Mouse (Mus musculus) E14TG2a.4 (cell line): ENCODE data around the gene Lrba.
A peak's percentile ranks its signal among the peaks of the same experiment; 100 is the strongest.

ENCODE experiments used
- H3K27me3 ChIP-seq: 2 replicates; pipeline ENCODE4 v1.6.1; 2014; ENCODE audit warnings: low read length, control low read depth; ENCODE audit not compliant: insufficient read depth
- H3K36me3 ChIP-seq: 2 replicates; pipeline ENCODE4 v1.6.1; 2014; ENCODE audit warnings: low read length, control low read depth; ENCODE audit not compliant: insufficient read depth
- H3K4me1 ChIP-seq: replicated peaks from 2 replicates; pipeline ENCODE4 v1.6.1; 2014; ENCODE audit warnings: low read depth, low read length, control low read depth
- H3K4me3 ChIP-seq: replicated peaks from 2 replicates; pipeline ENCODE4 v1.5.1; 2014; ENCODE audit warnings: mild to moderate bottlenecking, low read length
- H3K9me3 ChIP-seq: 2 replicates; pipeline ENCODE4 v1.6.1; 2014; ENCODE audit warnings: low read length, control low read depth
- CTCF ChIP-seq: conservative IDR thresholded peaks from 2 replicates; pipeline ENCODE4 v1.5.1; 2014; ENCODE audit warnings: low read length
- NANOG ChIP-seq: IDR thresholded peaks from 2 replicates; pipeline ENCODE4 v1.6.1; 2014; ENCODE audit warnings: borderline replicate concordance, low read length, mixed read lengths
- POU5F1 ChIP-seq: IDR thresholded peaks from 2 replicates; pipeline ENCODE4 v1.6.1; 2014; ENCODE audit warnings: low read length, borderline replicate concordance

The Lrba gene

DNA sequence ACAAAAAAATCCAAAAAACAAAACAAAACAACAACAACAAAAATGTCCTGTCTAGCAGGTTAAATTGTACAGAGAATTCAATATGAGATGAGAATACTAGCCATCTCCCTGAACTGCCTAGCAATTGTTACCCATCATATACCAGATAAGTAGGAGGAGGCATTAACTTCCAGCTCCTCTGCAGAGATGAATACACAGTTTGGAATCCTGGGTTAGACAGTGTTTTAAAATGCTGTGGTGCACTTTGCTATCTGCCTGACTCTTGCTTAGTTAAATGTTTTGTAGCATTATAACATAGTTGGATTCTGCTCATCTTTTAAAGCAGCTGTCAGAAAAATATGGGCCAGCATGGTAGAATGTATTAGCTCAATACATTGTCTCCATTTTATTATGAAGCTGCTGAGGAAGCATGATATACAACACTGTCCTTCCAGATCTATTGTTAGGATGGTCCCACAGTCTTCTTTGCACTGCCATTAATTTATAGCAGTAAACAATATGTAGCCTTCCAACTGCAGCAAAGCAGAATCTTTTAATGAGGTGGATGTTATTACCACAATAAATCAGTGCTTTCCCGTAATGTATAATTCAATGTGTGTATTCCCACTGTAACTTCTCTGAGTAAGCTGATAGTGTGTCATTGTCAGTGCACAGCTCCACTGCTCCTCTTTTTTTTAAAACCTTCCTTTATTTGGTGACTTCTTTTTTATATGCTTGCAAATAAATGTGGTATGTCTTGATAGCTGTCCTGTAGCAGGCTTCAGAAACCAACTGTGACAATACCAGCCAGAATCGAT lies 414.3 kb downstream of the Lrba start:
- Histone ChIP-seq H3K4me1 (peaks cover 9% of the 10 kb centered on the region), H3K27me3 (no peaks in the 10 kb centered on the region), H3K9me3 (no peaks in the 10 kb centered on the region), H3K4me3 (no peak overlapping the region), H3K36me3 (no peaks in the 10 kb centered on the region)
- TF ChIP-seq CTCF: no peak
- no peak for TF ChIP-seq POU5F1
- no peak for TF ChIP-seq NANOG

DNA sequence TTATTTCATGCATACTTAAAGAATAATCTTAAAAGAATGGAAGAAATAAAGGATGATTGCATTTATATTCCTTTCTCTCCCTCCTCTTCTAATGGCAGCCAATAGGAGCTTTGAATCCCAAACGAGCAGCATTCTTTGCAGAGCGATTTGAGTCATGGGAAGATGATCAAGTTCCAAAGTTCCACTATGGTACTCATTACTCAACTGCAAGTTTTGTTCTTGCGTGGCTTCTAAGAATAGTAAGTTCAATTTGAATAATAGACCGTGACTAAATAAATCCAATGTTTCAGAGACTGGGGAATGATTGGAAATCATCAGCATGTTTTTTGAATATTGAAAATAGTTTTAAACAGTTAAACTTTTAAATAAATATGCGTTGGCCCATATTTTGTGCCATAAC lies 416.9 kb downstream of the Lrba start:
- Histone ChIP-seq H3K9me3 (no peaks in the 10 kb centered on the region), H3K27me3 (no peaks in the 10 kb centered on the region), H3K4me3 (no peak overlapping the region), H3K36me3 (no peaks in the 10 kb centered on the region), H3K4me1 (0 out of 2 replicates have a peak, but pooled peaks cover 2% of the 10 kb centered on the region)
- TF ChIP-seq CTCF (no peak), POU5F1 (no peak)

DNA sequence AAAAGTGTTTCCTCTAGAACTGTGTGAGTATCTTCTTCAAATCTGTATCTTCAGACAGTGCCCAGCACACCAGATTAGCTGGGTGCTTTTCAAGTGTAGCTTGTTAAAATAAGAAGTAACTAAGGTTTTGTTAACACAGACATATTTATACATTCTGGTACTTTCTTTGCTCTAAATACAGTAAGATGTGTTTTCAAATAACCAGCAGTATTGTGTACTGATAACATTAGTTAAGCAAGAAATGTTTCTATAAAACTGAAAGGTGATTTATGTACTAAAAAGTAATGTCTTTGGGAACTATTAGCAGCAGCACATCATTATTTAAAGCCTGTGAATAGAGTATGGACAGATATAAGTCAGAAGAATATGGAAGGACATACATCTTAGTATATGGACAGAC lies 417.3 kb downstream of the Lrba start:
- Histone ChIP-seq H3K9me3 (no peaks in the 10 kb centered on the region), H3K4me3 (no peak overlapping the region), H3K27me3 (no peaks in the 10 kb centered on the region), H3K36me3 (no peaks in the 10 kb centered on the region), H3K4me1 (peaks cover 6% of the 10 kb centered on the region)
- TF ChIP-seq POU5F1: no peak
- TF ChIP-seq CTCF: no peak
- no peak for TF ChIP-seq NANOG

DNA sequence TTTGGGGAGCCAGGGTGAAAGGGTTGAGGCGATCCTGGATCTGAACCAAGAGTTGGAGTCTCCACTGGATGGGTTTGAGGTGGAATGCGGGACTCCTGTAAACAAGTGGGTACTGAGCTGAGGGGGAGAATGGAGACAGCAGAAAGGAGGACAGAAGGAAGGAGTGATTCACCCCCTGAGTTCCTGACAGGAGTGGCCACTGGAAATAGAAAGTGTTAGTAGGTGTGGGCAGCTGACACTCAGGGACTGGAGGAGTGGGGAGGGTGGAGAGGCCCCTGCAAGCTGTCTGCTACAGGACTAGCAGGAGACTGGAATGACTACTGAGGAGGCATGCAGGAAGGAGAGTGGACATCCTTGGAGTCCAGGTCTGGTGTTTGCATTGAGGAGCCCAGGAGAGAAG lies 422.3 kb downstream of the Lrba start:
- Histone ChIP-seq H3K4me3 (no peak overlapping the region), H3K4me1 (peaks cover 8% of the 10 kb centered on the region), H3K36me3 (no peaks in the 10 kb centered on the region), H3K27me3 (no peaks in the 10 kb centered on the region), H3K9me3 (no peaks in the 10 kb centered on the region)
- no peak for TF ChIP-seq NANOG
- TF ChIP-seq CTCF: no peak
- no peak for TF ChIP-seq POU5F1

DNA sequence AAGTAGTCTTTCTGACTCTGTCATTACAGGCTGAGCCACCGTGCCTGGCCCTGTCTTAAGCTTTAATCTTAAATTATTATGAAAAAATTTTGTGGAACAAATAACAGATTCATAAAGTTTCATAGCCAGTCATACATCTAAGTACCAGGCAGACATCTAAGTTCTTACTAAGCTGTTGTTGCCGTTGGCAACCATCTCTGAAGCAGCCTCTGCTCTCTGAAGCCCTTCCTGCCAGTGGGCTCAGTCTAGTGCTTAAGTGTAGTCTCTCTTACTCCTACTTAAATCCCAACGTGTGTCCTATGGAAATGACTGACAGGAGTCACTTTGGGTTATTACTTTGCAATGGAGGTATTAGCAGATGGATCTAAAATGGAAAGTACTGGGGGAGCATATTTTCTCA lies 426.5 kb downstream of the Lrba start:
- no peaks in the 10 kb centered on the region for H3K9me3 ChIP-seq
- peaks cover 8% of the 10 kb centered on the region for H3K4me1 ChIP-seq
- no peaks in the 10 kb centered on the region; the same call in 1 of the 2 replicates for H3K27me3 ChIP-seq
- TF ChIP-seq CTCF (no peak), POU5F1 (no peak), NANOG (no peak)
- no peak overlapping the region for H3K4me3 ChIP-seq
- H3K36me3 ChIP-seq: no peaks in the 10 kb centered on the region

DNA sequence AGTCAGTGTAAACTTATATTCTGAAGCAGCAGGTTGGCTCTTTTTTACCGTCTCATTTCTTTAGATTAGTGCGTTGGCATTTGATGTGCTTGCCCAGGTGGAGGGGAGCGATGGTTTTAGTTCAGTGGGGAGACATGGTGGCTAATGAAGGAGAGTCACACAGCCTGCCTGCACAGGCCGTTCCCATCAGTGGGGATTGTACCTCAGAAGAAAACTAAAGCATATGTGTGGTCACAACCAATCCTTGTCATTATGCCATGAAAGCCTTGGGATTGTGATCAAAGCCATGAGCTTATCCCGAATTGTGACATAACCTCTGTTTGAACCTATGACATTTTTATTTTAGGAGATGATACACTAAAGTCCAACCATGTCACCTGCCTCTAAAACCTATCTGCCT lies 434.8 kb downstream of the Lrba start:
- H3K36me3 ChIP-seq: no peaks in the 10 kb centered on the region
- no peaks in the 10 kb centered on the region for H3K27me3 ChIP-seq
- TF ChIP-seq POU5F1 (no peak), CTCF (no peak), NANOG (no peak)
- H3K9me3 ChIP-seq: no peaks in the 10 kb centered on the region
- no peak overlapping the region for H3K4me3 ChIP-seq
- no peaks in the 10 kb centered on the region for H3K4me1 ChIP-seq

DNA sequence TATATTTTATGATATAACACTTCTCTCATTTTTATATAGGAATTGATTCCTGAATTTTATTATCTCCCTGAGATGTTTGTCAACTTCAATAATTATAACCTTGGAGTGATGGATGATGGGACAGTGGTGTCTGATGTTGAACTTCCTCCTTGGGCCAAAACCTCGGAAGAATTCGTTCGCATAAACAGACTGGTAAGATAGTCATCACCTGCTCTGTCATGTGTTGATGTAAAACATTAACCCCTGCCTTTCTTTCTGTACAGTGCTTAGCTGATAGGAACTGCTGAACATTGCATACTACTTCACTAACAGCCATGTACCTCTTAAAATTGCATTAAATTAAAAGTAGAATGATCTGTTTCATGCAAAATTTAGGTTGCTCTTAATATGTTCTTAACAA lies 439.9 kb downstream of the Lrba start:
- TF ChIP-seq POU5F1 (no peak), CTCF (no peak), NANOG (no peak)
- Histone ChIP-seq H3K27me3 (no peaks in the 10 kb centered on the region), H3K9me3 (no peaks in the 10 kb centered on the region), H3K36me3 (no peaks in the 10 kb centered on the region), H3K4me1 (no peaks in the 10 kb centered on the region), H3K4me3 (no peak overlapping the region)

DNA sequence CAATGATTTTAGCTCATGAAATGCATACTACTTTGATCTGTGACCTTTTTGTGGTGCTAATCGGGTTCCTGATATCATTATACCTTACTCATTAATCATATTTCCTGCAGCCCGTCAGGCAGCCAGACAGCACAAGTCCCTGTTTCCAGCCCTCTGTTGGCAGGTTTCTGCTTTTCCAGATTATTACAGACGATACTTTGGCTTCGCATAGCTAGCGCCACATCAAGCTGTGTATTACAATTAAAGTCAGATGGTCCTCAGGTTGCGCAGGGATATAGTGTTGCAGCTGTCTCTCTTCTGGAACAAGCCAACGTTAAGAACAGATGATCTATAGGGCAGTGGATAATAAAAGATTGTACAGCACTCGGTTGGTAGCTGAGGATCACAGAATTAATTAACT lies 443.7 kb downstream of the Lrba start:
- TF ChIP-seq POU5F1: no peak
- no peak for TF ChIP-seq CTCF
- TF ChIP-seq NANOG: no peak
- H3K36me3 ChIP-seq: no peaks in the 10 kb centered on the region
- H3K27me3 ChIP-seq: no peaks in the 10 kb centered on the region
- no peaks in the 10 kb centered on the region for H3K4me1 ChIP-seq
- no peaks in the 10 kb centered on the region for H3K9me3 ChIP-seq
- H3K4me3 ChIP-seq: no peak overlapping the region

DNA sequence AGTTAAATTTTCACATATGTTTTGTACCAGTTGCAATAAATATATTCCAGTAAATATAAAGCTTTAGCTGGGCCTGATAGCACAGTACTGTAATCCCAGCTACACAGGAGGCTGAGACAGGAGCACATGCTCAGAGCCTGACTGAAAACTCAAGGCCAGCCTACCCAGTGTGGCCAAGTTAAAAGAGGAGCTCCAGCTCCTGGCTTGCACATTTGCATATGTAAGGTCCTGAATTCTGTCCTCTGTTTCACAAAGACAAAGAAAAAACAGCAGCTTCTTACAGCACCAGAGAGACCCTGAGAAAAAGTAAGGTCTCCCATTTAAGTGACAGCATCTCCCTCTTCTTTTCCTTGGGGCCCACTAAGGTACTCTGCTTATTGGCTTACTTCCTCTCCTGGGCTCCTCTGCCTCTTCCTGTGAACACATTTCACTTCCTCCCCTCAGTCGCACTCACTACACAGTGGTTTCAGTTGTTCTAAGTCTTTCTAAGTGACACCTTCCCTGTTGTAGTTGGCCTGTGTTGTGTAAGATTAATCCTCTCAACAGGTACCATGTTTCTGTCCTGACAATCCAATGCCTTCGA lies 453.2 kb downstream of the Lrba start:
- TF ChIP-seq NANOG (no peak; the same call in 1 of the 2 replicates), POU5F1 (peak; percentile 82; the same call in 1 of the 2 replicates)
- no peaks in the 10 kb centered on the region for H3K9me3 ChIP-seq
- no peaks in the 10 kb centered on the region for H3K27me3 ChIP-seq
- H3K4me3 ChIP-seq: no peak overlapping the region
- peaks cover 12% of the 10 kb centered on the region for H3K4me1 ChIP-seq
- no peaks in the 10 kb centered on the region for H3K36me3 ChIP-seq
